Mouse (Mus musculus) embryonic fibroblast, embryonic 13.5 days (primary cell): Measurements from ENCODE around the gene Sag.

Experiments used
- CTCF ChIP-seq: IDR thresholded peaks from 2 replicates; pipeline ENCODE4 v1.5.1; 2011; ENCODE audit warnings: mild to moderate bottlenecking, control low read depth, low read length, moderate library complexity, borderline replicate concordance; ENCODE audit not compliant: insufficient read depth
- POLR2A ChIP-seq: IDR thresholded peaks from 2 replicates; pipeline ENCODE4 v1.6.1; 2011; ENCODE audit warnings: low read depth, mild to moderate bottlenecking, control low read depth, low read length, moderate library complexity

DNA sequence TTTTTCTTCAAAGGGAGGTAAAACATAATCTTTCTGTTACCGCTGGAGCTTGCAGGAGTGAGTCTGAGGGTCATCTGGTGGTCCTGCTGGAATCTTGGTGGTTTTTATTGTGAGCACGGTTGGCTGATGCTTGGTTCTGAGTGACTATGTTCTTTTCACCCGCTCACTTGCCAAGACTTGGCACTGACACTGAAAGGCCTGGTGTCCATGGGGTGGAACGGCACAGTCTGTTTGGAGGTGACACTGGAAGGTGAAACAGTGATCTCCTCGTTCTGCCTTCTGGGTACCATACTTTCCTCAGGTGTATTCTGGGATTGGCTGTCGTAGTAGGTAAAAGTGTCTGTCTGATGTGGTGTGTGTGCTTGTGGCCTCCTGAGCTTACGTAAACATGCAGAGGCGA, 13.8 kb upstream of the Sag start:
- TF ChIP-seq CTCF (no peak), POLR2A (no peak)
